Mouse (Mus musculus): ENCODE measurements around the gene Chst15.

Chst15 gene

GRCm38 (mm10) chr7:132302508-132303241, 14.4 kb downstream of the Chst15 start:
- DNase-seq (ENCODE audit: low spot score), result no peak

- no peak for DNase-seq (ENCODE audit: low spot score)
Measured at GRCm38 (mm10) chr7:132299661-132300210, 17.3 kb downstream of the Chst15 start.

DNA sequence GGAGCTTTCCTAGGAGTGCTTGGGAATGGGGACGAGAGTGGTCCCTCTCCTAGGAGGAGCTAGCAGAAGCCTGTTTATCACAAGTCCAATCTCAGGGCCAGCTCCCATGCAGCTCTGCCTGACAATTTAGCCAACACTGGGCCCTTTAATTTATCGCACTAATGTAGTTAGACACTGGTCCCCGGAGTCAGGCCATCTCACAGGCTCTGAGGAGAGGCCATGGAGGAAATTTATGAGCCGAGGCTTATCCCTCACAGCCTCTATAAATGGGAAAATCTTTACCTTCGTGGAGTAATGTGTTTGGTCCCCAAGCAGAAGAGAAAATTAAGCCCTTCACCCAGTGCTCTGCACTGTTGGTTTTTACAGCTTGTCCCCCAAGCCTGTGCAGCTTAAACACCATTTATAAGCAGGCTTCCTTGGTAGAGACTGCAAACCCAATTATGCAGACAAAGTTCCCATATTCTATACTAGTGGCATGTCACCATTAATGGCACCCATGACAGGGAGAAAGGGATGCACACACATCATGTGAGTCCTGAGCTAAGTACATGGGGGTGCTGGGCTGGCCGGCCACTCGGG, 18.5 kb downstream of the Chst15 start:
- no peak for DNase-seq (ENCODE audit: low spot score)

DNA sequence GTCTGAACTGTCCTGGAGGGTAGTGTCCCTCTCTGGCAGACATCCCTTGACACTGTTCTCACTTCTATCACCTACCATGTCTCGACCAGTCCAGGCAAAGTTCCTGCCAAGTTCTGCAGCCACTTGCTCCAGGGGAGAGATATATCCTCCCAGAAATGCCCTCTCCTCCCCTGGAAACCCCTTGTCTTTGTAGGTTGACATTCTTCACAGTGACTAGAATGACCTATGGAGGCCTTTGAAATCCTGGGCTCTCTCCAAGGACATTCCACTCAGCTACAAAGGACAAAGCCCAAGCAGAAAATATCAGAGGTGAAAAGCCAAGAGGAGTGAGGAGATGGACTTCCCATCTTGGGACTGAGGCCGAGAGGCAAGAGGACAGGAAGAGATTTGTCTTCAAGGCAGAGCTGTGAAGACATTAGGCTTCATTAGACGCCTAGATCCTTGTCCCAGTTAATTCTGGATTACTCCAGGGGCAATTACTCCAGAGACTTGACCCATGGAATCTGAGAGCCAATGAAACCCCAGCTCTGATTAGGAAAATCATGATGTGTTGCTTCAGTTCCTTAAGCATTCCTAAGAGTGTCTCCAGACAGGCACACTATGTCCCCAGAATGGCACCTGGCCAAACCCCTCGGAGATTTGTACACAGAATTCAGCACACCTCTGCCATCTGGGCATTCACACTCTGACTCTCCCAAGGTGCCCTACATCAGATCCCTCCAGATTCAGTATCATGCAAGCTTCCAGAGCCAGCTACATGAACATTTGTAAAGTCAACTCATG, 20.2 kb downstream of the Chst15 start:
- no peak for DNase-seq (ENCODE audit: low spot score)

DNA sequence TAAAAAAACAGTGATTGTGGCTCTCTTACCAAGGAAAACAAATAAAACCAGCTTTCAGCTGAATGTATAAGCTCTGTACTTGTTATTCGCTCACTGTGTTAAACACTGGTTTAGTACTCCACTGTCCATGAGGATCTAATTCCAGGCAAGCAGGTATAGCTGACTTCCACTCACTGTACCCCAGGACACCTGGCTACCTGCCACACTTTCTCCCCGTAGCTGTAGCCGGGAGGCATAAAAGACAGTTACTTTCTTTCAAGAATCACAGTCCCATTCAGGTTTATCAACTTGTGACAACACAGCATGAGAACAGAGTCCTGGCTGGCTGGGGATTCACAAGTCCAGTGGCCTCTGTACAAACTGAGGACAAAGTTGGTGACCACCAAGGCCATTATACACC, 20.9 kb downstream of the Chst15 start:
- no peak for DNase-seq (ENCODE audit: low spot score)

DNA sequence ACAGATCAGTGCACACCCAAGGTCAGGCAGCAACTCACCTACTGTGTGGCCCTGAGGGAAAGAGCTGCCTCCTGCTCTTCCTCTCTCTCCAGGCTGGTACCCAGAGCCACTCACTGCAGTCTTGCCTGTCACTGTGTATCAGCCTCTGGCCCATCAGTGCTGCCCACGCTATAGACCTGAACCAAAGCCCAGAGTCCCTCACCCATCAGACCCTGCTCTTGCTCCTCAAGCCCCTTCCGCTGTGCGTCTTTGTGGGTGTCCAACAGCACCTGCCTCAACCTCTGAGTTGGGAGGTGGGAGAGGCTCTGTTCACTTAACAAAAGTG, 29.7 kb downstream of the Chst15 start:
- DNase-seq (ENCODE audit: low spot score), result no peak

- DNase-seq (ENCODE audit: low spot score), result peak; percentile 34
Measured at GRCm38 (mm10) chr7:132286630-132287339, 30.2 kb downstream of the Chst15 start.

GRCm38 (mm10) chr7:132284795-132285194, 32.2 kb downstream of the Chst15 start:
- no peak for DNase-seq (ENCODE audit: low spot score)

GRCm38 (mm10) chr7:132284048-132284737, 32.8 kb downstream of the Chst15 start:
- DNase-seq (ENCODE audit: low spot score), result no peak

DNA sequence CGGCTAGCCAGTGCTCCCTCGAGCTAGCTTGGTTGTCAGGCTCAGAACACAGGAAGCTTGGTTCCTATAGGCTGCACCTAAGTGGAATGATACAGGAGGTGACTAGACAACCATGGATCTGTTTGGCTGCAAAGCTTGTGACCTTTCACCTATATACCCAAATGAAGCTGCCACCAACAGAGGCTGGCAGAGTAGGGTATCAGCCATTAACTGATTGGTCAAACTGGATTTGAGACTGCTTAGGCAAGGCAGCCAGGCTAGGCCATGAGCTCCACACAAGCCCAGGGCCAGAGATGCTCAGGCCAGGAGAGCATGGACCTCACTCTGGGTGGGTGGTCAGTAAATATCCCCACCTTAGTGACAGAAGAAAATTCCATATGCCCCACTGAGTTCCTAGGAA, 34.5 kb downstream of the Chst15 start:
- DNase-seq (ENCODE audit: low spot score), result no peak

GRCm38 (mm10) chr7:132282161-132282560, 34.9 kb downstream of the Chst15 start:
- no peak for DNase-seq (ENCODE audit: low spot score)

GRCm38 (mm10) chr7:132281753-132282152, 35.3 kb downstream of the Chst15 start:
- no peak for DNase-seq (ENCODE audit: low spot score)

- no peak for DNase-seq (ENCODE audit: low spot score)
Measured at GRCm38 (mm10) chr7:132278658-132279057, 38.4 kb downstream of the Chst15 start.

- no peak for DNase-seq (ENCODE audit: low spot score)
Measured at GRCm38 (mm10) chr7:132276287-132276686, 40.7 kb downstream of the Chst15 start.

DNA sequence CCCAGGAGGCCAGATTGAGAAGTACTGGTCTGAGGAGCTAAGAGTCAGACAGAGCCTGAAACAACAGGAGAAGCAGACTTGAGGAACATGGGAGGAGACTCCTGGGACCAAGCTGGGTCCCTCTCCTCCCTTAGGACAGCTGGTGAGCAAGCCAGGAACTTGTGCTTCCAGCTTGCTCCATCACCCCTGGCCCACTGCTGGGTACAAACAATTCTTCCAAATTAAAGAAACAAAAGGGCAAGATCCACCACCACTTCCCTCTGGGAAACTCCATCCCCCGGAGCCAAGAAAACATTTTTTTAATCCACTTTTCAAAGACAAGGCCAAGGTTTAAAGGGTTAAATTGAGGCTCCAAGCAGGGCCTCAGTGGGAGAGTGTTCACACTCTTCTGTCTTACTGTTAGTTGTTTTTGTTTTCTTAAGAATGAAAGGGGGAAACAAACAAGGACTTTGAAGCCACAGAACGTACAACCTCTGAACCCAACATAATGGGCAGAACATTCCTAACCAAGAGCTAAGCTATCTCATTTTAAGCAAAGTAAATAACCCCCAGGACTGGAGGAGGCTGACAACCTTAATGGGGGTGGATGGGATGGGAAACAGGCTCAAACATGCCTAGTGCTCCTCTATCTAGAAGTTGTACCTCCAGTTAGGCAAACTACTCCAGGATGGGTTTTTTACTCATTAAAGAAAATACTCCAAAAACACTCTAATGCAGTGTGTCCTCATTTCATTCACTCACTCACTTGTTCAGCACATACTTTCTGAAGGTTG, 43.1 kb downstream of the Chst15 start:
- DNase-seq (ENCODE audit: low spot score), result no peak

- DNase-seq (ENCODE audit: low spot score), result no peak
Measured at GRCm38 (mm10) chr7:132272984-132273383, 44.0 kb downstream of the Chst15 start.

DNA sequence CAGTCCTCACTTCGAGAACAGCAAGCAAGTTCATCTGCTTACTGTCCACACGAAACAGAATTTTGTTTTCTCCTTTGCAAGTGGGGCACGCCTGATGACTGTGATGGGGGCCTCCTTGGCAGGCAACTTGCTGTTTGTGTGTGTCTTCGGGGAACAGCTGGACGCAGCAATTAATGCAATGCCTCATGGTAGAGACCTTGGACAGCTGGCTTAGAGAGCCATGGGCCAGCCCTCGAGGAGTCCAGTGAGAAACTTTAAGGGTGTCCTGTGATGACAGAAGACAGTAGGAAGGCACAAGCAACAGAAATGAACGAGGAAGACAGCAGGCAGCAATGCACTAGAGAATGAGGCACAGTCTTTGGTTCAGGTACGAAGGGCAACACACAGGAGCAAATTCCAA, 46.7 kb downstream of the Chst15 start:
- DNase-seq (ENCODE audit: low spot score), result no peak

DNA sequence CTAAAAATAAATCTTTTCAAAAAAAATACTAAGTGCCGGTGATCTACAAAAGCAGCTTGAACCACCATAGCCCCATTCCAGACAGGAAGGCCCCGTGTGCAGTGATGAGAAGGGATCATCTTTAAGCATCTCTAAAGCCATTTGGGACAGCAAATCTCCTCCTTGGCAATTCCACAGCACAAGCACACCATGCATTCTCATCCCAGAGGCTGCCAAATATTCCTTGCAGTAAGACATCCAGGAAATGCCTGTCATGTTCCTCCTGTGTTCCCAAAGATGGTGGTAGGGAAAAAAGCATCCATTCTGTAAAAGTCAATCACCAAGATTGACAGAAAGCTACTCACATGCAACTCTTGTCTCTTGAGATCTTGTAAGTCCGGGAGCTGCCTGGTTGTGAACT, 47.4 kb downstream of the Chst15 start:
- DNase-seq (ENCODE audit: low spot score), result no peak

DNA sequence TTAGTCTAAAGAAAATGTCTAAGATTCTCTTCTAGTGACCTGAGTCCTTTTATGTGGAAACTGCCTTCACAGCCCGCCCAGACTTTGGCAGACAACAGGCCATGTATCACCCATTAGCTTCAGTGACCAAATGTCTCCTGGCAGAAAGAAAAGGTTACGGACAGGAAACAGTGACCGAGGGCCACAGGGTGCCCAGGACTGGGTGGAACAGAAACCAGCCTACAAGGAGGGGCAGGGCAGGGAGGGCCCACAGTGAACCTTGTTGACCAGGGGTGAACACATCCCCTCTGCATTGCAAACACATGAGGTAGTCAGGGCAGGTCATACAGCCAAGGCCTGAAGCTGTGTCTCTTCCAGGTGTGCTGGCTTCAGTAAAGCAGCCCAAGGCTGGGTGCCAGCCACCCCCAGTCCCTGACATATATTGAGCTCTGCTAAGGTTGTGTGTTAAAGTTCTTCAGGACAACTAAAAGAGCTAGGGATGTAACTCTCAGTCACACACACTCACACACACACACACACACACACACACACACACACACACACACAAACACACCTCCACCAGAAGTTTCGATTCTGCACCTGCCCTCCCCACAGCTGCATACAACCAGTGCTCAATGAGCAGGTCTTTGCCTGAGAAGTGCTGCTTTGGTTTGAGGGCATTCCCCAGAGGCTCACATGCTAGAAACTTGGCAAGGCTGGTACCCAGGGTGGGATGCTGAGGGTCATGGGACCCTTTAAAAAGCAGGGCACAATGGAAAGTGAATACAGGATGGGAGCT, 49.1 kb downstream of the Chst15 start:
- DNase-seq (ENCODE audit: low spot score), result no peak

DNA sequence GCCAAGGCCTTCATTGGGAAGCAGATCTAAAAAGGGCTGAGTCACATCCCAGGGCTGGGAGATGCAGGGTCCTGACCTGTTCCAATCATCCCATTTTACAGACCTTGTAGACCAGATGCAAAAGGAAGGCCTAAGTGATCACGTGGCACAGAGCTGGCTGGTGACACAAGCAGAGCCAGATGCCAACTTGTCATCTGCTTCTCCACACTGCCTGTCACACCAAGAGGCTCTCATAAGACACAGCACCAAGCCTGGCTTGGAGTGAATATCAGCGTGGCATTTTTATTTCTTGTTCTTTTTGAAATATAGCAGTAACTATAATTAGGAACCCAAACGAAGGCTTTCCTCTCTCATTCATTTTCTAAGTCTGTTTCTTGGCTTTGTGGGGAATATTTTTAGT, 52.3 kb downstream of the Chst15 start:
- no peak for DNase-seq (ENCODE audit: low spot score)

Measured in retina, embryonic 14.5 days (tissue).